Mouse (Mus musculus) gastrocnemius, postnatal 25 days (tissue): ENCODE measurements around the gene Creb3l2. TPM values are rescaled to one million over a fixed set of nuclear protein-coding genes. Genes with fewer than 3 reads are reported as not detected.
"Not testable (repeated sequence)": the region's sequence is repeated elsewhere in the genome, so short reads cannot be mapped to it uniquely, and the experiment has no call there.

ENCODE experiments used
- DNase-seq: peaks from one replicate; pipeline ENCODE4 v3.0.0; 2022
- long read RNA-seq, 2 experiments: library from polyadenylated mRNA; stranded (forward); transcript quantifications; one replicate each; pipeline ENCODE4 v2.0.0; 2021
- total RNA-seq, 2 experiments: library from RNA; stranded (reverse); gene quantifications; 1 replicate in 1 of 2; 2 replicates in 1 of 2; pipeline ENCODE4 v1.2.3; 2021

Gene Creb3l2
- 10 to 100 TPM; 10.6 to 11.9 TPM for total RNA-seq
- long read RNA-seq, experiment 1, partial matches to known transcripts: 0 of 24 reads
- long read RNA-seq, experiment 1, other reads (novel, unspliced or antisense): 24 of 24 reads
- long read RNA-seq, experiment 2, full-length matches to known transcripts: 1 of 17 reads
- long read RNA-seq, experiment 2, partial matches to known transcripts: 0 of 17 reads
- long read RNA-seq, experiment 2, other reads (novel, unspliced or antisense): 16 of 17 reads

DNA sequence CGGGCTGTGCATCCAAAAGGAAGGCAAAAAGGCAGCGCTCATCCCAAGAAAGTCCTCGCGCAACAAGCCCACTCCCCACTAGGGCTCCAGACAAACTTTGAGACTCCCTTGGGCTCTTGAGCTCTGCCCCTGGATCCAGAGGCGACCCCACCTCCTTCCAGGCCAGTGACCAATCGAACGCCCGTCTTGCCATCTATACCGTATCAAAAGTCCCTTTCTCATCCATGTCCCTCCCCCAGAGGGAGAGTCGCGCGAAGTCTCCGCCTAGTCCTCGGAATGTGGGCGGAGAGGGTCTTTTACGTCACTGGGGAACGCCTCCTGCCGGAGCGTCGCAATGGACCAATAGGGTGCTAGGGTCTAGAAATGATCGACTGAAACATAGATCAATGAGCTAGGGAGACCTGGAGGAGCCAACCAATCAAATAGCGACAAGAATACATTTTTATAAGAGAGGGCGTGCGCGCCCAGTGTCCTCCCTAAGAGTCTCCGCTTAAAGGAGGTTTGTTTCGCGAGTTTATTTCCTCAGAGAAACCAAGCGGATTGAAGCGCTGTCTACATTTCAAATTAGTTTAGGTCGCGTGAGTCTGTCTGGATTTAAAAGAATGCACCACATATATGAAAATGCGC is at the start of gene Creb3l2:
Creb3l2 (minus strand) TSS at position 106 of the 627 bp plus-strand sequence.
- DNase-seq: peak; percentile 98

- DNase-seq: no peak
Observed at GRCm38 (mm10) chr6:37486502-37486901, 44.6 kb upstream of the Creb3l2 start.

DNA sequence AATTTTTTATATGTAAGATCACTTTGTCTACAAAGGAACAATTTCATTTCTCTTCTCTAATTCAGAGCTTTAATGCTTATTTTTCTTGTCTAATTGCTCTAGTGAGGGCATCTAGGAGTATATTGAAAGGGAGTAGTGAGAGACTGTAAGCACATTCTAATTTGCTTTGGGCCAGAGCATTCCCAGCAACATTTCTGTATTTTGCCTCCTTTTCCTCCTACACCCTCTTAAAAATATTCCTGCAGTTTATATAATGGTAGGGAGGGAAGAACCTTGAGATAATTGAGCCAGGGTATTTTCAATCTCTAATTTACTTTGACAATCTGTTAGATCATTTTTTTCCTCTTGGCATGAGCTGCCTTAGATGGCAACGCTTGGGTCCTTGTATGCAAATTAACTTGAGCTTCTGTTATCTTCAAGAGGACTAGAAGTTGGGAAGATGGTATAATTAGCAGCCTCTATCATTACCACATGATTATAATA is 42.7 kb upstream of the Creb3l2 start:
- no peak for DNase-seq

GRCm38 (mm10) chr6:37483262-37483661 is 41.3 kb upstream of the Creb3l2 start:
- no peak for DNase-seq

DNA sequence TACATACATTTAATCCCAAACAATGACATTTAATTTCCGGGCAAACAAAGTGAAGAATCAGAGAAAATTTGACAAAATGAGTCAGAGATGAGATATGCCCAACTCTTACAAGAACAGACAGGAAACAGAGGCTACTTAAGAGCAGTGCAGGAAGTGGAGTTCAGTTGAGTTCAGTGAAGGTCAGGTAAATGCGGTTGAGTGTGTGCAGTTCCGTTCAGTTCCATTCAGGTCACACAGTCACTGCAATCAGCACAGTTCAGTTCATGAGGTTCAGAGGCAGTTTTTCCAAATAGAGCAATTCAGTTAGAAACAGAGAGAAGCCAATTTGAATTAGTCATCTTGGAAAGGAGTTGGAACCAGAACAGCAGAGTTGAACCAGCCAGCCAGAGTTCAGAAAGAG is 39.2 kb upstream of the Creb3l2 start:
- DNase-seq: no peak

DNA sequence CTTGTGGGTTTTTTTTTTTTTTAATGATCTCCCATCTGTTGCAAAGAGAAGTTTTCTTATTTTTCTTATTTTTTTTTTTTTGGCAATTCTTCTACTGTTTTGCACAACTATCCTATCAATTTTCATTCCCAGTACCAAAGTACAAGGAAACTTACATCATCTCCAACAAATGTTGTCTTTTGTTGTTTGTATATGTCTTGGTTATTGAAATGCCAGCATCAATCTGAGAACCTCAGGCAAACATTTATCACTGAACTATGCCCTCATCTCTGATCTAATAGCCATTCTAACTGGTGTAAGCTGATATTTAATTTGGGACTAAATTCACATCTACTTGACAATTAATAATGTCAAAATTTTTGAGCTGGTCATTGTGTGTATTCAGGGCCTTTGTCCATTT is 38.1 kb upstream of the Creb3l2 start:
- DNase-seq: no peak

DNA sequence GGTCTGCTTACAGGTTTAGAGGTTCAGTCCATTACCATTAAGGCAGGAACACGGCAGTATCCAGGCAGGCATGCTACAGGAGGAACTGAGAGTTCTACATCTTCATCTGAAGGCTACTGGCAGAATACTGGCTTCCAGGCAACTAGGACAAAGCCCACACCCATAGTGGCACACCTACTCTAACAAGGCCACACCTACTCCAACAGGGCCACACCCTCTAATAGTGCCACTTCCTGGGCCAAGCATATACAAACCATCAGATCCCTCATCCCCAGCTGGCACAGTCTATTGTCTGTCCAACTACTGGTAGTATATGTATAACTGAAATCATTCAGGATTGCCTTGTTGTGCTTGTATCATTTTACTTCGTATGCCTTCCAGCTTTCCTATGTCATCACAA is 36.5 kb upstream of the Creb3l2 start:
- no peak for DNase-seq

DNA sequence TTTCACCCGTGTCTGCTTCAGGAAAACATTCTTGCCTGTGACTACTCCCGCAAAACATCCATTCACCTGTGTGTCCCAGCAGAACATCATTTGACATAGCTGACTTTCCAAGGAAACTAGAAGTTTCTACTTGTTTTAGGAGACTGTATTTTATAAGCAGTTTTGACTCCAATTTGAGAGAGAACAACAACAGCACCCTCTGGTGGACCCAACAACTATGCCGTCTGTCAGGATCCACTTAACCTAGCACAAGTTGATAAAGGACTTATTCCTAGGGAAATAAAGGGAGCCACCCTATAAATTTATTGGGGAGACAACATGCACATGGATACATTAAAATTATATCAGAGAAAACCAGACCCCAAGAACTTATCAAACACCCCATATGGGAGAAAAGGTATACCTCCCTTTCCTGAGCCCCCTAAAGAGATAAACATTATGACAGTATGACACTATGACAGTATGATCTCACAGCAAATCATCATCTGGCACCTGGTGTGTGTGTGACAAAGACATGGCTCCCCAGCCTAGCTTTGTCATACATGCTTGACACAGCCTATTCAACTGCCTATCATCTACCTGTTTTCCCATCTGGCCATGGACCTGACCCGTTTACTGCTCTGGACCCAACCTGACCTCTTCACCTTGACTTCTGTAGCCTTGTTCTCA is 31.9 kb upstream of the Creb3l2 start:
- DNase-seq: no peak

- DNase-seq: no peak
Observed at GRCm38 (mm10) chr6:37470216-37470615, 28.3 kb upstream of the Creb3l2 start.

GRCm38 (mm10) chr6:37465847-37466246 is 23.9 kb upstream of the Creb3l2 start:
- no peak for DNase-seq

- DNase-seq: no peak
Observed at GRCm38 (mm10) chr6:37465356-37465755, 23.4 kb upstream of the Creb3l2 start.

GRCm38 (mm10) chr6:37464585-37464984 is 22.6 kb upstream of the Creb3l2 start:
- no peak for DNase-seq

DNA sequence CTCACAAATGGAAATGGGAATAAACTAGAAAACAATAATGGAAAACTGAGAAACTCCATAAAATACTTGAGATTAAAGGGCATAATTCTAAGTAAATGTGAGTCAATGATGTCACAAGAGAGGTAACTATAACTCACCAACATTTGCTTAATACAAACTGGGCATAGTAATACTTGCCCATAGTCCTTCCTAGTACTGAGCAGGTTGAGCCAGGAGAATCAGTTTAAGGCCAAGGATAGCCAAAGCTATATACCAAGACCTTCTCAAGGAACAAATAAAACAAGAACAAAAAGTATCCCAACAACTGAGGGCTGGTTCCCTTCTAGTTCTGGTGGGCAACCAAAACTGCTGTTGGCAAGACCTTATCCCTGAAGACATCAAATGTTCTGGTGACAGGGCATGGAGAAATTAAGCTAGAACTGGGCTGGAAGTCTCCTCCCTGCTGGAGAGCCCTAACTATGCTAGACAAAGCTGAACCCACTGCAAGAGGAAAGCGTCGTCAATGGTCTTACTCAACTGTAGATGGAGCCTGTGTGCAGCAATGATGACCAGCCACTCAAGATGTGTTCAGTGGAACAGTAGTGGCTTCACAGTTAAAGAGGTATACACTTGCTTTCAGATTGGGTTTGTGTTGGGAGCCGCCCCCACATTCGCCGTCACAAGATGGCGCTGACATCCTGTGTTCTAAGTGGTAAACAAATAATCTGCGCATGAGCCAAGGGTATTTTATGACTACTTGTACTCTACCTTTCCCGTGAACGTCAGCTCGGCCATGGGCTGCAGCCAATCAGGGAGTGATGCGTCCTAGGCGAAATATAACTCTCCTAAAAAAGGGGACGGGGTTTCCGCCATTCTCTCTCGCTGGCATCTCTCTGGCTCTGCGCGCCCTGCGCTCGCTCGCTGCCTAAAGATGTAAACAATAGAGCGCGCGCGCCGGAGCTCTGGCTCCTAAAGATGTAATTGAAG is 21.9 kb upstream of the Creb3l2 start:
- DNase-seq: peak; percentile 55

GRCm38 (mm10) chr6:37460681-37461080 is 18.7 kb upstream of the Creb3l2 start:
- no peak for DNase-seq

GRCm38 (mm10) chr6:37459656-37460055 is 17.7 kb upstream of the Creb3l2 start:
- DNase-seq: not testable (repeated sequence)

DNA sequence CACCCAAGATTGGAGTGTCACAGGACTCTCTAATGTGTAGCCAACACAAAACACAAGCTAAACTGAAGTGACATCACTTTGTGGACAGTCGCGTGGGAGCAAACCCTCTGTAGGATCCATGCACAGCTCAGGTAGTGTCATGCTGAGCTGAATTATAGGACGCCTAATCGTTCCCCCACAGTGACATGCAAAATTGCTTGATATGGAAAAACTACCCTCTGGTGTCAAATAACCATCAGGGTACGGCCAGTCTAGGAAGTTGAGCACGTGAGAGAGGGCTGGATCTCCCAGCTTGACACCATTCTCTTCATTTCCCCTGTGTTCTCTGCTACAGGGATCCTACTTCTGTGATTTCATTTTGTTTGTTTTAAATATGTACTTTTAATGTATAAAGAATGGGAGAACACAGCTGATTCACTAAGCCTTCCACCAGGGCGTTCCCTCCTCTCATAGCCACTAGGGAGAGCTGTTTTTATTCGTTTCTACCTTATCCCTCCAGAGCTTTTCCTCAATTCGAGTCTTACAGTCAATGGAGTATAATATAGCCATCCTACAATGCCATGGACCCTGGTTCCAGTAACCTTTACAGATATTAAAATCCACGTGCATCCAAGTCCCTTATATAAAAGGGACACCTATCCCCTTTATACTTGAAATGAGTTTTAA is 16.2 kb upstream of the Creb3l2 start:
- no peak for DNase-seq

GRCm38 (mm10) chr6:37455540-37455939 is 13.6 kb upstream of the Creb3l2 start:
- no peak for DNase-seq

DNA sequence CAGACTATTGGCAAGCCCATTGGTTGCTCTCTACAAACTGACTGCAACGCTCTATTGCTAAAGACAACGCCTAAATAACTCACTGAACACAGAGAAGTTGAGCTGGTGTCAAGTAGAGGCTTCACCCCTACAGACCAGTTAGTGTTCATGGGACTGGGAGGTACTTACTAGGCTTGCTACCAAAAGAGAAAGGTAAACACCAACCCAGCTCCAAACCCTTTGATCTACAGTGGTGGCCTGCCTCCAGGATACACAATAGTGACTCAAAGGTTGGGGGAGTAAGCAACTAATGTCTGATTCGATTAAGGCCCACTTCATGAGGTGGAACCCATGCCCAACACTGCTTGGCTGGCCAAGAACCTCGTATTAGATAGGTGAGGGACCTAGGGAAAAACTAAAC is 11.1 kb upstream of the Creb3l2 start:
- no peak for DNase-seq

GRCm38 (mm10) chr6:37451664-37452063 is 9.7 kb upstream of the Creb3l2 start:
- no peak for DNase-seq

- peak; percentile 30 for DNase-seq
Observed at GRCm38 (mm10) chr6:37447704-37448466, 5.9 kb upstream of the Creb3l2 start.

- no peak for DNase-seq
Observed at GRCm38 (mm10) chr6:37442781-37443180, 835 bp upstream of the Creb3l2 start.
